Mouse (Mus musculus) forebrain, postnatal 0 days (tissue): Measurements from ENCODE around the gene F5. TPM values are rescaled to one million over a fixed set of nuclear protein-coding genes. Genes with fewer than 3 reads are reported as not detected.
"Not testable (repeated sequence)": the region's sequence is repeated elsewhere in the genome, so short reads cannot be mapped to it uniquely, and the experiment has no call there.

ENCODE experiments used
- ATAC-seq: fragments of 200-750 bp; cut with Nextera tagmentation; 2 replicates; pipeline ENCODE4 v1.8.0; 2017; ENCODE audit warnings: mild to moderate bottlenecking, moderate library complexity
- DNase-seq: peaks from one replicate; pipeline ENCODE4 v3.0.0-alpha.2; 2015
- H3K27ac ChIP-seq: fragments of 300-500 bp; sonication (generic); 2 replicates; pipeline ENCODE4 v1.5.1; 2014; ENCODE audit warnings: low read depth, mild to moderate bottlenecking, antibody characterized with exemption, low read length, moderate library complexity, mixed read lengths
- H3K27me3 ChIP-seq: fragments of 300-500 bp; sonication (generic); 2 replicates; pipeline ENCODE4 v1.6.1; 2014; ENCODE audit warnings: mild to moderate bottlenecking, low read length, mixed read lengths; ENCODE audit not compliant: insufficient read depth
- H3K36me3 ChIP-seq: fragments of 300-500 bp; sonication (generic); 2 replicates; pipeline ENCODE4 v1.6.1; 2014; ENCODE audit warnings: mild to moderate bottlenecking, moderate library complexity; ENCODE audit not compliant: insufficient read depth
- H3K4me1 ChIP-seq: fragments of 300-500 bp; sonication (generic); 2 replicates; pipeline ENCODE4 v1.6.1; 2014; ENCODE audit warnings: antibody characterized with exemption; ENCODE audit not compliant: insufficient read depth
- H3K4me2 ChIP-seq: fragments of 300-500 bp; sonication (generic); 2 replicates; pipeline ENCODE4 v1.6.1; 2014; ENCODE audit warnings: low read depth, mild to moderate bottlenecking, moderate library complexity
- H3K4me3 ChIP-seq: fragments of 300-500 bp; sonication (generic); 2 replicates; pipeline ENCODE4 v1.5.1; 2014; ENCODE audit warnings: low read depth, low read length, mixed read lengths
- H3K9ac ChIP-seq: fragments of 300-500 bp; sonication (generic); 2 replicates; pipeline ENCODE4 v1.6.1; 2014; ENCODE audit warnings: mild to moderate bottlenecking
- H3K9me3 ChIP-seq: fragments of 300-500 bp; sonication (generic); 2 replicates; pipeline ENCODE4 v1.6.1; 2016; ENCODE audit warnings: low read length
- CTCF ChIP-seq: sonication (generic); IDR thresholded peaks from 2 replicates; pipeline ENCODE4 v1.5.1; 2016; ENCODE audit warnings: antibody characterized with exemption, control low read depth, low read depth
- WGBS: fragments of 180-500 bp; shearing (Covaris S2); extraction: QIAGEN DNeasy Blood & Tissue Kit; methylation state at CpG from one replicate; pipeline ENCODE4 v1.1.7; 2014; 5-methylcytosine and 5-hydroxymethylcytosine counted together
- polyA plus RNA-seq: library from polyadenylated mRNA; unstranded; fragments of >200 nt; fragmentation: Nextera tagmentation; extraction: Ambion mirVana; gene quantifications from 2 replicates; pipeline ENCODE4 v1.2.1, GENCODE M21; 2015
- total RNA-seq: library from RNA; depleted of rRNA; stranded (reverse); fragments of >200 nt; gene quantifications from 2 replicates; pipeline ENCODE4 v1.2.3, GENCODE M21; 2014

Gene F5
- total and polyA plus RNA-seq, 2 experiments from 2014 or later, result 0.29 to 0.48 TPM

DNA sequence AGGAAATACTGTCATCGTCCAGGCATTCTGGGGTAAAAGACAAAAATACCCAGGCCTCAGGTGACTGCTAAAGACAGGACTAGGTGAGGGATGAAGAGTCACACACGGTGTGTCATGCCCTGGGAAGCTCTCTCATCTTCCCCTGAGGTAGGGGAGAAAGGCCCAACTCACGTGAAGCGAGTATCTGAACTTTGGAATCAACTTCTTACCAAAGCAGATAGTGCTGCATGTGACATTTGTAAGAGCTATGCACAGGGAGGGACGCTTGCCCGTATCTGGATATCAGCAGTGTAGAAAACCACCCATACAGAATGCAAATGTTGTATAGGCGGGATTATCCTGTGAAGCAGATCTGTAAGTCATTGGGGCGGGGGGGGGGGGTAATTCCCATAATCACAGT lies 61.0 kb downstream of the F5 start:
- no peak for TF ChIP-seq CTCF
- no peaks in the 10 kb centered on the region for H3K4me1 ChIP-seq
- H3K9me3 ChIP-seq, result no peaks in the 10 kb centered on the region
- no peak for ATAC-seq
- no peak overlapping the region for H3K9ac ChIP-seq
- no peak overlapping the region for H3K4me2 ChIP-seq
- H3K36me3 ChIP-seq, result no peaks in the 10 kb centered on the region
- no peaks in the 10 kb centered on the region for H3K27me3 ChIP-seq
- DNase-seq, result no peak
- no peak overlapping the region for H3K4me3 ChIP-seq
- no peak overlapping the region for H3K27ac ChIP-seq
- 86% methylated on average over 8 of the region's 8 CpGs for WGBS

DNA sequence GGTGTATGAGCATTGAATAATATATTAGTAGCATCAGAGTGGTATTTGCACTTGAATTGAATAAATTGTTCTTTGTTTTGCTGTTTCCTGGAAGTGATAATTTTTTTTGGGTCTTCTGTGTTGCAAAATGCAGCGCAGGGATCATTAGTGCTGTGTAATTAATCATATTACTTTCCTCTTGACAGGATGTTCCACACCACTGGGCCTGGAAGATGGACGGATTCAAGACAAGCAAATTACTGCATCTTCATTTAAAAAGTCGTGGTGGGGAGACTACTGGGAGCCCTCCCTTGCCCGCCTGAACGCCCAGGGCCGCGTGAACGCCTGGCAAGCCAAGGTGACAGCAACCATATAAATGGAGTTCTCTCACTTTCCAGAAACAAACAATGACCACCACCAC lies 62.6 kb downstream of the F5 start:
- Histone ChIP-seq H3K4me2 (no peak overlapping the region), H3K27me3 (no peaks in the 10 kb centered on the region), H3K4me1 (no peaks in the 10 kb centered on the region), H3K27ac (no peak overlapping the region), H3K4me3 (no peak overlapping the region), H3K9ac (no peak overlapping the region), H3K36me3 (no peaks in the 10 kb centered on the region), H3K9me3 (no peaks in the 10 kb centered on the region)
- 41% methylated on average over 8 of the region's 8 CpGs for WGBS
- TF ChIP-seq CTCF, result no peak
- ATAC-seq (no peak), DNase-seq (no peak)

DNA sequence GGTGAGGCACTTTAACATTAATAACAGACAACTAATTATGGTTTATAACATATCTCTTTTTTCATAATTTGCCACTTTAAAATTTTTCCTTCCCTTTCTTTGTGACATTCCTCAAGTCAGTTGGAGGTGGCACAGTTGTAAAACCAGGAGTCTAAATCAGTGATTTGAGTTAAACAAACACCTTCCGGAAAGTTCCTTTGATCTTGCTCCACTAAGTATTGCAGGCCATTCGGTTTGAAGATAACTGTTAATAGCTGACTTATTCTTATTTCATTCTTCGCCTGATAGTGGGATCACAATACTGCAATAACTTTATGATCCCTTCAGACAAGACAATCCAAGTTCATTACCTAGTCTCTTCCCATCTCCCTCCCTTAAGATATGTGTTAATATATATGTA lies 63.5 kb downstream of the F5 start:
- no peaks in the 10 kb centered on the region for H3K27me3 ChIP-seq
- no peak for ATAC-seq

DNA sequence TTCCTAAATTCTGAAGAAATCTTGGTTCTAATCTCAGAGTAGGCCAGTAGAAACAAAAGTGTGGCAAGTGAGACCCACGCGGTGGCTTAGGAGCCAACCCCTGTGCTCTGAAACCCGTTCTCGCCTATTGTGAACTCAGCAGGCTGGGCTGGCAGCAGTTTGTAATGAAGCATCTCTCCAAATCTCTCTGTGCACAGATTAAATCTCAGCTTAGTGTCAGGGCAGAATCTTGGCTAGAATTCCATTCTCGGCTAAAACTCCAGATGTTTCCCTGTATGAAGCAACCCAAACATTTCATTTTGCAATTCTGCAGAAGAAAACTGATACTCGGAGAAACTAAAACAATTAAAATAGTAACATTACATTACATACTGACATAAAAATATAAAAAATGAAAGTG lies 63.9 kb downstream of the F5 start:
- Histone ChIP-seq H3K27me3 (no peaks in the 10 kb centered on the region), H3K4me1 (no peaks in the 10 kb centered on the region), H3K9ac (no peak overlapping the region), H3K4me3 (no peak overlapping the region), H3K9me3 (no peaks in the 10 kb centered on the region), H3K4me2 (no peak overlapping the region), H3K27ac (no peak overlapping the region), H3K36me3 (no peaks in the 10 kb centered on the region)
- 61% methylated on average over 6 of the region's 6 CpGs for WGBS
- ATAC-seq (no peak), DNase-seq (no peak)
- TF ChIP-seq CTCF, result no peak

More for the DNA sequence above, 63.5 kb downstream of the F5 start:
- TF ChIP-seq CTCF, result no peak
- Histone ChIP-seq H3K4me1 (no peaks in the 10 kb centered on the region), H3K9ac (no peak overlapping the region), H3K36me3 (no peaks in the 10 kb centered on the region), H3K27ac (no peak overlapping the region), H3K9me3 (no peaks in the 10 kb centered on the region), H3K4me3 (no peak overlapping the region), H3K4me2 (no peak overlapping the region)
- no peak for DNase-seq
- WGBS, result 84% methylated on average over 3 of the region's 3 CpGs

DNA sequence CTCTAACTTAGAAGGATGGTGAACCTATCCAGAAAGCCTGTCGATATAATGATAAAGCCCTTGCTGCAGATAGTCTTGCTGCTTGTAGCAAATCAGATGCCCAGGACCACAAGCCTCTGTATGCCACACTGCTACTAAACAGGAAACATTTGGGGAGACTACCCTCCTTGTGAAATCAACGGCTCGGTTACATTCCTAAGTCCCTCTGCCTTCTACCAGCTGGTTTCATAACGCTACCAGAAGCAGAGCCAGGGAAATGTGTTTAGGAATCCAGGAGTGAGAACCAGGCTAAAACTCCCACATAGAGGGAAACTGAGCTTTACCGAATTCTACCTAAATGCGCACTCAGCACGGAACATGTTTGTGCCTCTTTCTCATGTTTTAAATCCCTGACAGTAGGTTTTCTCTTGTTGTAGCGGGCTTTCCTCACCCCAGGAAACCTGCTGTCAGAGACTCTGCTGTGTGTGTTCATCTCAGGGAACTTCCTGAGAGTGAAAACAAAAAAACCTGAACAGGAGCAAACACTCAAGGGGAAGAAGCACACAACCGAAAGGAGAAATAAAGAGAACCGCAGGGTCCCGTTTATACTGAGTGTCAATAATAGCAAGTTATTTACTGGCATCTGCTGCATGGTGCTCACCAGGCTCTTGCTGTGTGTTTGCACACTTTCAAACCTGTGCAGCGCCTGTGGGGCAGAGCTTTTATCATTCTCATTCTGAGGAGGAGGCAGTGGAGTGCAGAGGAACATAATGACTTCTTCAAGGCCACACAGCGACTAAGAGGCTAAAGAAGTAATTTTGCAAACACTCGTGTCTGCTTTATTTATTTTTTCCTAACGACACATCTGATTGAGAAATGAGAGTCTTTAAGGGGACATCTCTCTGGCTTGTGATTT lies 66.4 kb downstream of the F5 start:
- 28% methylated on average over 15 of the region's 15 CpGs for WGBS
- no peaks in the 10 kb centered on the region for H3K9me3 ChIP-seq
- H3K4me2 ChIP-seq, result no peak overlapping the region
- no peaks in the 10 kb centered on the region for H3K36me3 ChIP-seq
- DNase-seq, result peak; percentile 11
- no peak for ATAC-seq
- H3K9ac ChIP-seq, result no peak overlapping the region
- H3K4me3 ChIP-seq, result no peak overlapping the region
- no peaks in the 10 kb centered on the region for H3K27me3 ChIP-seq
- H3K27ac ChIP-seq, result no peak overlapping the region
- no peaks in the 10 kb centered on the region for H3K4me1 ChIP-seq
- no peak for TF ChIP-seq CTCF

DNA sequence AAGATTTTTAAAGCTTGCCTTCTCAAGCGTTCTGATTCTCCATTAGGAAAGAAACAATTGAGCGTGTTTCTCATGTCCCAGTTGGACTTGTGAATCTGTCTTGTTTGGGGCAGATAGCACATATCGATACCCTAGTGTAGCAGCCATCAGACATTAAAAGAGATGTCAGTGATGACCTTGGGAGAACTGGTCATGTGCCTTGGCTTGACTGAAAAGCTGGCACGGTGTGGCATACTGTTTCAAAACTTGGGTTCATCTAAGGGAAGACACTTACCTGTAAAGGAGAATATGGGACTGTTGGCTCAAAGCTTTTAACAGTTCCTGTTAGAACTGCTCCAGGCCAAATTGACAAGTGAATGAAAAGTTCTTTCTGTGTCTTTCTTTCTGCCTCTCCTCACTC lies 68.6 kb downstream of the F5 start:
- Histone ChIP-seq H3K27ac (no peak overlapping the region), H3K36me3 (no peaks in the 10 kb centered on the region), H3K4me2 (no peak overlapping the region), H3K27me3 (no peaks in the 10 kb centered on the region), H3K4me3 (no peak overlapping the region), H3K9ac (no peak overlapping the region), H3K9me3 (no peaks in the 10 kb centered on the region), H3K4me1 (no peaks in the 10 kb centered on the region)
- no peak for ATAC-seq
- WGBS, result 81% methylated on average over 4 of the region's 4 CpGs
- no peak for TF ChIP-seq CTCF
- DNase-seq, result no peak

DNA sequence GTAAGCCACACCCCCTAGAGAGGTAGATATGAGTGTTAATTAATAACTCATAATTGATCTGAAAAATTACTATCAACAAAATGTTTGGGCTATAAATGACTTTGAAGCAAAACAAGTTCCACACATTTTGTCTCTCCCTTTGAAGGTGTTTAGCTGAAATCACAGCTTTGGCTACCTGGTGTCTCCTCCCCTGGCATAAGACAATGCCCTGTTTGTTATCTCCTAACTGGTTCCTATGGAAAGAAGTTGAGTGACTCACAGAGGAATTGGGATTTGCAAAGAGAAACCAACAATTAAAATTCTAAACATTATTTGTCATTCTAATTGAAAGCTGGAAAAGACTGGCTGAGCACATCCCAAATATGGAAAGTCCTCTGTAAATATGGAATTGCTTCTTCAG lies 71.5 kb downstream of the F5 start:
- no peak overlapping the region for H3K27ac ChIP-seq
- DNase-seq (no peak), ATAC-seq (no peak)
- no peaks in the 10 kb centered on the region for H3K9me3 ChIP-seq
- no peak overlapping the region for H3K9ac ChIP-seq
- no peak for TF ChIP-seq CTCF
- H3K36me3 ChIP-seq, result no peaks in the 10 kb centered on the region
- no peaks in the 10 kb centered on the region for H3K27me3 ChIP-seq
- H3K4me1 ChIP-seq, result no peaks in the 10 kb centered on the region
- H3K4me3 ChIP-seq, result no peak overlapping the region
- H3K4me2 ChIP-seq, result no peak overlapping the region

DNA sequence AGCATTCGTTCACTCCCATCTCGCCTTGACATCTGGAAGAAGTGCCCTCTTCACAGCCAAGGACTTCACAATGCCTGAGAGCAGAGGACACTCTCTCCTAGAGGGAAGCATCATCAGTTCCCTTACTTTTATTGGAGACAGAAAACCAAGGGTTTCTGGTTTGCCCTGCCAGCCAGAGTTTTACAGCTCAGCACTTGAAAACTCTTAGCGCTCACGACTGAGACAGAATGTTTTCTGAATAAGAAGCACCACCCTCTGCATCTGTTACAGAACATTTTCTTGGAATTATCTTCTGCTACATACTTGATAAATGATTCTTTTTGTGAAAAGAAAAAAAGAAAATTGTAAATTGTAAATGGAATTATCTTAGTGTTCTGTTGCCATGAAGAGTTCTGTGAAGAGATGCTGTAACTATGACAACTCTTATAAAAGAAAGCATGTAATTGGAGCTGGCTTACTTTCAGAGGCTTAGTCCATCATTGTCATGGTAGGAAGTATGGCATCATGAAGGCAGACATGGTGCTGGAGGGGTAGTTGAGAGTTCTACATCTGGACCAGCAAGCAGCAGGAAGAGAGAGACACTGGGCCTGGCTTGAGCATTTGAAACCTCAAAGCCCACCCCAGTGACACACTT lies 80.4 kb downstream of the F5 start:
- not testable (repeated sequence) for H3K27ac ChIP-seq, H3K9me3 ChIP-seq, H3K4me3 ChIP-seq, H3K4me1 ChIP-seq, H3K36me3 ChIP-seq, H3K9ac ChIP-seq, H3K27me3 ChIP-seq, H3K4me2 ChIP-seq
- peak; percentile 20 for DNase-seq
- WGBS, result 50% methylated on average over 2 of the region's 4 CpGs
- ATAC-seq, result peak; percentile 83
